Mouse (Mus musculus) erythroblast, embryonic 14.5 days (primary cell): ENCODE results near the gene Cdhr2. TPM values are rescaled to one million over a fixed set of nuclear protein-coding genes. Genes with fewer than 3 reads are reported as not detected.
A peak's percentile ranks its signal among the peaks of the same experiment; 100 is the strongest.

Source experiments
- H3K27me3 ChIP-seq: 2 replicates; pipeline ENCODE4 v1.6.1; 2012; ENCODE audit warnings: inconsistent platforms; ENCODE audit not compliant: control insufficient read depth
- H3K36me3 ChIP-seq: 2 replicates; pipeline ENCODE4 v1.6.1; 2012; ENCODE audit warnings: mild to moderate bottlenecking, inconsistent platforms; ENCODE audit not compliant: control insufficient read depth
- H3K4me1 ChIP-seq: 2 replicates; pipeline ENCODE4 v1.6.1; 2012; ENCODE audit warnings: inconsistent platforms; ENCODE audit not compliant: control insufficient read depth
- H3K4me3 ChIP-seq: replicated peaks from 2 replicates; pipeline ENCODE3; 2012; ENCODE audit warnings: moderate library complexity, mild to moderate bottlenecking, inconsistent platforms
- H3K9me3 ChIP-seq: 2 replicates; pipeline ENCODE4 v1.6.1; 2012; ENCODE audit warnings: low read length, inconsistent platforms, mixed read lengths; ENCODE audit not compliant: control insufficient read depth
- GATA1 ChIP-seq: IDR thresholded peaks from 2 replicates; pipeline ENCODE4 v1.6.1; 2012; ENCODE audit warnings: low read length, inconsistent platforms, mixed read lengths
- TAL1 ChIP-seq: IDR thresholded peaks from 3 replicates; pipeline ENCODE4 v1.6.1; 2012; ENCODE audit warnings: low read length, inconsistent platforms, mixed read lengths
- polyA plus RNA-seq: library from polyadenylated mRNA; stranded (reverse); fragments of >175 nt; gene quantifications from 2 replicates; pipeline ENCODE4 v1.2.3, GENCODE M21; 2012

Gene Cdhr2
- polyA plus RNA-seq, 1 experiment = not detected

DNA sequence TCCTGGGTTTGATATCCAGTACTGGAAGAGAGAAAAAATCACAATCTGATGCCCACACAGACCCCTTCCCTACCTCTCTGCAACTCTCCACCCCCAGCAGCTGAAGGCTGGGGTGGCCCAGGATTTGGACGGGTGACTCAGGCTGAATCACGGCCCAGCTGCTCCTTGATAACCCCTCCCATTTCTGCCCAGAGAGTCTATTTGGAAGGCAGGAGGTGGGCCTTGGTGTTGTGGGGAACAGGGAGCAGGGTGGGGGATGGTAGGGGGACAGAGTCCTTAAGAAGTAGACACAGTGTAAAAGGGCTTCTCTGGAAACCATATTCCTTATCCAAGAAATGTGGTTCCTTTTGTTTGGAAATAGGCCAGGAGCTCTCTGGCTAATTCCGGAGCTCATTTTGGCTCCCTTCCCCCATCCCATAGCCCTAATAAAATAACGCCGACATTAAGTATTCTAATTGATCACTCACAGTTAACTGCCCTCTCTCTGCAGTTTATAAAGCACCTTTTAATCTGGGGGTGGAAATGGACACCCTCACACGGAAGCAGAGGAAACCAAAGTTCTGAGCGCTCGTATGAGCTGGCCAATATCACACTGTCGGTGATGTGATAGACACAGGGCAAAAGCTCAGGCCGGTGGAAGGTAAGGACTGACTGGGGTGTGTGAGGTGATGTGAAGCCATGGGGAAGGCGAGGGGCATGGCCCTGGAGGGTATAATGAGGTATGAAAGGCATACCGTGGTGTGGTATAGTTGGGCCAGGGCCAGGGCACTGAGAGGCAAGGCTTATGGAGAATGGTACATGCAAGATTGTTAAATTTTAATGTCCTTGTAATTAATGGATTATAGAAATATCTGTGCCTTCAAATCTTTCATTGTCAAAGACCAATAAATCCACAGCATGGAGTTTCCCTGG lies 53.2 kb downstream of the Cdhr2 start:
- no peak for TF ChIP-seq TAL1
- no peak for TF ChIP-seq GATA1
- peaks cover 50% of the 10 kb centered on the region for H3K27me3 ChIP-seq
- H3K36me3 ChIP-seq = no peaks in the 10 kb centered on the region
- peaks cover 6% of the 10 kb centered on the region for H3K4me1 ChIP-seq
- no peak overlapping the region for H3K4me3 ChIP-seq
- peaks cover 2% of the 10 kb centered on the region; the same call in 1 of the 2 replicates for H3K9me3 ChIP-seq

DNA sequence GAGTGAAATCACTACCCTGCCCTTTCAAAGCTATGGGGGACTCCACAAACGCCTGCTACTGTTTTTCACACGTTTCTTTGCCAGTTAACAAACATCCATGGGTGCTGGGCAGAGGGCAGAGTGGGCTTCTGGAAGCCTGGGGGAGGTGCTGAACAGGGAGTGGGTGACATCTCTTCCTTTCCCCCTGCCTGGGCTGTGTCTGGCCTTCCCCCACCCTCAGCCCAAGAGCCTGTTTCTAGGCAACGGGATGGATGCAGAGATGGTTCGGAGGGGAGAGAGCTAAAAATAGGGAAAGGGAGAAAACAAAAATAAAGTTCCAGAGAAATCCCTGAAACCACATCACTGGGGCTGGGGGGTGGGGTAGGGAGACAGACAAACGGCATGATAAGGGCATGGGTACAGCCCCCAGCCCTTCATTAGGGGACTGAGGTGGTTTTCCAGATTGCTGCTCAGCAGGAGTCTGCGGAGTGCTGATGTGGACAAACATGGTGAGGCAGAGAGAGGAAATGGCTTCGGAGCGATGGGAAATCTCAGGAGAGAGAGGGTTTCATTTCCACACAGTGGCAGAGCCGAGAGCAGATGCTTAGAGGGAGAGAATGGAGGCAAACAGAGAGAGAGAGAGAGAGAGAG lies 54.1 kb downstream of the Cdhr2 start:
- H3K4me1 ChIP-seq = peaks cover 6% of the 10 kb centered on the region
- no peaks in the 10 kb centered on the region for H3K9me3 ChIP-seq
- peaks cover 45% of the 10 kb centered on the region for H3K27me3 ChIP-seq
- no peaks in the 10 kb centered on the region for H3K36me3 ChIP-seq
- TF ChIP-seq GATA1 (no peak), TAL1 (no peak)
- no peak overlapping the region for H3K4me3 ChIP-seq

- H3K27me3 ChIP-seq = peaks cover 38% of the 10 kb centered on the region
- TF ChIP-seq TAL1 = no peak
- TF ChIP-seq GATA1 = no peak
- no peaks in the 10 kb centered on the region for H3K9me3 ChIP-seq
- H3K4me1 ChIP-seq = peaks cover 6% of the 10 kb centered on the region
- no peaks in the 10 kb centered on the region for H3K36me3 ChIP-seq
- no peak overlapping the region for H3K4me3 ChIP-seq
These were observed 55.0 kb downstream of the Cdhr2 start for GRCm38 (mm10) chr13:54756156-54756712.

GRCm38 (mm10) chr13:54757093-54757830 lies 56.0 kb downstream of the Cdhr2 start:
- no peak for TF ChIP-seq TAL1
- TF ChIP-seq GATA1 = no peak
- peaks cover 6% of the 10 kb centered on the region for H3K4me1 ChIP-seq
- H3K27me3 ChIP-seq = peaks cover 32% of the 10 kb centered on the region
- H3K4me3 ChIP-seq = no peak overlapping the region
- no peaks in the 10 kb centered on the region for H3K36me3 ChIP-seq
- H3K9me3 ChIP-seq = no peaks in the 10 kb centered on the region

DNA sequence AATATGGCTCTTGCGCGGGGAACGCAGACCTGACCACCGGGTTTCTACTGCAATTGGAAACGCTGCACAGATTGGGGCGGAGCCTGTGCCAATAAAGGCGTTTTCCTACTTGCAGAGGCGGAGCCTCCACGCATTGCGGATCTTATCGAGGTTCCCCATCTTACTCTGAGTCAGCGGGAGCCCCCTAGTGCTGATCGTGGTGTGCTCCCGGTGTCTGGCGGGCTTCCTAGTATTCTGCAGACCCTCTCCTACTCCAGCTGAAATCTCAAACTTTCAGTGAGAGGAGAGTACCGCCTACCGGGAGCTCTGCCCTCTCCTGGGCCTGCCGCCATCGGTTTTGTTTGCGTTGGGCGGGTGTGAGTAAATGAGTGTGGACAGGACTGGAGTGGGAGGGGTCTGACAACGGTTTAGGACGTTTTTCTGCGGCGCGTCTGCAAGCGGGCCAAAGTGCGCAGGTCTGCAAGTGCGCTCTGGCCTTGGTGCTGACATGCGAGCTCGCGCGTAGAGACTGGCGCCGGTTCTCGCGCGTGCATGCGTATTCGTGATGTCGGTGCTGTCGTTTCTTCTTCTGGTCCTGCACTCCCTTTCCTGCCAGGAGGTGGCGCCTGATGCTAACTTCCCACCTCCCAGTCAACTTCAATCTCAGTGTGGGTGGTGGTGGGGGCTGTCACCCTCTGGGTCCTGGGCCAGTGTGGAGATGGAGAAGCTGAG lies 56.9 kb downstream of the Cdhr2 start:
- Histone ChIP-seq H3K27me3 (peaks cover 34% of the 10 kb centered on the region), H3K4me3 (peak overlapping the region; percentile 16), H3K9me3 (no peaks in the 10 kb centered on the region), H3K36me3 (no peaks in the 10 kb centered on the region), H3K4me1 (peaks cover 6% of the 10 kb centered on the region)
- TF ChIP-seq TAL1 (no peak), GATA1 (no peak)

DNA sequence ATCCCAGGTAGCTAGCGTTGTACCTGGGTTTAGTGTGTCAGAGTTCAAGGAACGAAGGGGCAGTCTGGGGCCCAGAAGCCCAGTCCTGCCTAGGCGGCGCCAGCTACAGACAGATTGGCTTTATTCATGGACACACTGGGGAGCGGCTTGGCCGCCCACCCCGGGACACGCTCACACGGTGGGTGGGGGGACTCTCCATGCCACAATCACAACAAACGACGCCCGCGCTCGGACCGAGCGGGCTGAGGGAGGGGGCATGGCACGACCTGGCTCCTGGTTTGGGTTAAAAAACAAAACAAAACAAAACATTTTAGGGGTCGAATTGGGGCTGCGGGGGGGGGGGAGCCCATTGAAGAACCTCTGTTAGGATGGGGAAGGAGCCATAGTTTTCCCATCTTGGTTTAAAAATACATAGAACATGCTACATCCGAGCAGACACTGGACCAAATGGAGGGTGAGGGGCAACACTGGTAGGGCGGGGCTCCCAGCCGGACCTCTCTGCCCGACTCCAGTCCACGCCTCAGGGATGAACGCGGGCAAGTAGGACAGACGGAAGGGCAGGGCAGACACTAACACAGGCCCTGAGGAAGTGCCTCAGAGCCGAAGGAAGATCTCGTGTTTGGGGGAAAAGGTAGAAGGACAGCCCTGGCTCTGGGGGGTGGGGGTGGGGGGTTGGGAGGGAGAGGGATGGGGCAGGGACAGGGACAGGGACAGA lies 57.7 kb downstream of the Cdhr2 start:
- no peak for TF ChIP-seq GATA1
- no peak for TF ChIP-seq TAL1
- peaks cover 40% of the 10 kb centered on the region for H3K27me3 ChIP-seq
- H3K4me3 ChIP-seq = no peak overlapping the region
- H3K36me3 ChIP-seq = no peaks in the 10 kb centered on the region
- peaks cover 6% of the 10 kb centered on the region for H3K4me1 ChIP-seq
- no peaks in the 10 kb centered on the region for H3K9me3 ChIP-seq

DNA sequence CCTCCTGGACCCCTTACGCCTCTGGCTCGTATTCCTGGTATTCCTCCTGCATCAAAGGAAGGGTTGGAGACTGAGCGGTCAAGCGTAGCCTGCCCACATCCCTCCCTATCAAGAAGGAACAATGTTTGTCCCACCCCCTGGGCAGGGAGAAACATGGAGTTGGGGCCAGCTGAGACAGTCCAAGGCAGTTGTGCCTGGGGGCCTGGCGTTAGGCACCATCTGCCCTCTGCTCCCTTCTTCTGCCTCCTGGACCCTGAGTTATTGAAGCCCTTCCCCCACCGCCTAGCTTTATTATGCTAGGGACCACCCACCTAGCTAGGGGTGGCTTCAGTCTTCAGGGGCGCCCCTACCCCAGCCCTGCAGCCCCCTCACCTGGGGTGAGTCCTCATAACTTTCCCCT lies 58.2 kb downstream of the Cdhr2 start:
- Histone ChIP-seq H3K9me3 (no peaks in the 10 kb centered on the region), H3K27me3 (peaks cover 46% of the 10 kb centered on the region), H3K4me3 (no peak overlapping the region), H3K4me1 (peaks cover 6% of the 10 kb centered on the region), H3K36me3 (no peaks in the 10 kb centered on the region)
- no peak for TF ChIP-seq TAL1
- TF ChIP-seq GATA1 = no peak
